Mouse (Mus musculus): ENCODE measurements around the gene Mettl13.

Mettl13 gene

DNA sequence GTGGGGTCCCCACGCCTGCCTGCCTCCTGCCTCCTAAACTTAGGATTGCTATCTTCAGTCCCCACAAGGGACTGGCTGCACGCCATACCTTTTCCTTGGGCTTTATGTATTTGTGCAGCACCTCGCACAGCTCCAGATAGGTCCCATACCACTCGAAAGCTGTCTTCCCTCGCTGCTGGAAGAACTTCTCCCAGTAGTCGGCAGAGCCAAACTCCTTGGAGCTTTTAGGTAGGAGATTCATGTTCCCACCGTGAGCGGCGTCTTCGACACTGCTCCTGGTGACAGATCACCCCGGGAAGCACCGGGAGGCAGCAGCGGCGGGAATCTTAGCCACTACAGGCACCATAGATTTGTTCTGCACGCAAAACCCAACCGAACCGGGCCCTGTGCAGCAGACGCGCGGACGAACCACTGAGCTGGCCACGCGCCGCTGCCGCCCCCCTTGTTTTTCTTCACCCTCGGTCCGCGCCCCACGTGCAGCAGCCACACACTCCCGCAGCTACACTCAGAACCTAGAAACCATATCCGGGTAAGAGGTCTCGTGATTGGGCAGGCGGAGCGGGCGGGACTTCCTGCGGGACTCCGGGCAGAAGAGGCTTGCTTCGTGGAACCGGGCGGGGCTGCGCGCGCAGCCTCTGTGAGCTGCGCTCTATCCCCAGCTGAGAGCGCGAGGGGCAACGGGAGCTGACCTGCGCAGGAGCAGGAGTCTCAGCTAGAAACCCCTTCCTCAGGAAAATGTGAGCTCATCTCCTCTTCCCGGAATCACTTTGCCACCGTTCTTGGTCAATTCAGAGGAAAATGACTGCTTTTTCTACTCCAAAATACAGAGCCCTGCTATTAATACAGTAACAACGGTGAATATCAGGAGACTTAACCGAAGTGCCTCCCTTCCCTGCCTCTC is at the start of gene Mettl13:
TSS of gene Mettl13 (minus strand) at position 536 of the 901 bp plus-strand sequence.
- peak; percentile 83 for DNase-seq (ENCODE audit: low spot score)

DNA sequence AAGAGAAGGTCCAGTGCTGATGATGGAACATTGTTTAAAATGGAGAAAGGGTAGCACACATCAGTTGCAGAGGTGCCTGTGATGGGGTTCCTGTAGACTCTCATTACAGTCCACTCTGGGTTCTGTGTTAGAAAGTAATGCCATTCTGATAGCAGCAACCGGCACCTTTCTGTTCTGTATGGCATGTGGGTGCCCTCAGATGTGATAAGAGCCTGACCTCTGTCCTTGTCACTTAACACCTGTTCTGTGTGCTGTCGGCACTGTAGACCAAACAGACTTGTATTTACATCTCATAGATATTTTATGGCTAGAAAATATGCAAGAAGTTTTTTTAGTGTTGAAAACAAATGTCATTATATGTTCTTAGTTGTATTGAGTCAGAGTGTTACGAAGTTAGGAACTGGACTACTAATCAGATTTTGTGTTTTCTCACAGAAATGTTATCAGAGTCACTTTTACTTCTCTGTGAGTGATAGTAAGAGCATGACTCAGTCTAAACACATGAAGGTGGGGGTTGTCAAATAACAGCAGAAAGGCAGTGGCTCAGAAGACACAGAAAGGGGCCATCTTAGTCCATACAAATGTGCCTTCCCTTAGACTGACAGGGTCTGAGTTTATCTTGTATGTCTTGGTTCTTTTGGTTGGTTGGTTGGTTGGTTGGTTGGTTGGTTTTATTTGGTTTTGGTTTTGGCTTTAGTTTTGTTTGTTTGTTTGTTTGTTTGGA is 49.2 kb upstream of the Mettl13 start:
- DNase-seq (ENCODE audit: low spot score), result no peak

DNA sequence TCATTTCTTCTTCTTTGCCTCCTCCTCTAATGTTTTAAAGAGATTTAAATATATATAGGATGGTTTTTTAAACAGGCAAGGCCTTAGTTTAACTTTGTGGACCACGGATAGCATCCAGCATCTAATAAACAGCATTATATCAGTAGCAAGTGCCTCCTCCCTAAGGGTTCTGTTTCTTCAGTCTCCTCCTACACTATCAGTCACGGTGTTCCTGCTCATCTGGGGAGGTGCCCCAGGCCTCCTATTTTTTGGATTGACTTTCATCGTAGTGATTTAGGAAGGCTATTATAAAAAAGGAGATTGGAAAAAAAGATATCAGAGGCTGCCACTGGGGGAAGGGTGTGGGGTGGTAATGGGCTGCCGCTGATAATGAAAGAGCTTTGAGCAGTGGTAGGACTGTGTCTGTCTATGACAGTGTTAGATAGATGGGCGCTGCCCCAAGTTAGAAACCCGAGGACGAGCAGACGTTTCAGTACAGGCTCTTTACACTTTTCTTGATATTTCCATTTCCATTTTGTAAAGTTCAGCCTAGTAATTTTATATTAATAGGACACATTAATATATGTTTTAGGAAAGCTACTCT is 42.2 kb upstream of the Mettl13 start:
- no peak for DNase-seq (ENCODE audit: low spot score)

DNA sequence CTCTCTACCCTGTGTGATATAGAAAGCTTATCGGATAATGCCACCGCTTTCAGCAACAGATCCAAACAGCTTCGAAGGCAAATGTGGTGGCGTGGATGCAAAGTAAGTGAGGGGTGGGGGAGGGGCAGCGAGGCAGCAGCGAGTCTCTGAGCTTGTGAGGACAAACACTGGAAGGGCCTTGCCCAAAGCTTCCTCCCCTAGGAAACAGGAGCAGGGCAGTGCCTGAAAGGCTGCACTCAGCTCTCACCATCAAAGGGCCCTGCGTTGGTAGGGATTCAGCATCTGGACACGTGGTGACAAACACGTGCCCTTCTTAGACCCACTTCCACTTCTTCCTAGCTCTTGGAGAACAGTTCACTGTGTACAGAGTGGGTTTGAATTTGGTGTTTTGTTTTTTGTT is 41.1 kb upstream of the Mettl13 start:
- DNase-seq (ENCODE audit: low spot score), result no peak

DNA sequence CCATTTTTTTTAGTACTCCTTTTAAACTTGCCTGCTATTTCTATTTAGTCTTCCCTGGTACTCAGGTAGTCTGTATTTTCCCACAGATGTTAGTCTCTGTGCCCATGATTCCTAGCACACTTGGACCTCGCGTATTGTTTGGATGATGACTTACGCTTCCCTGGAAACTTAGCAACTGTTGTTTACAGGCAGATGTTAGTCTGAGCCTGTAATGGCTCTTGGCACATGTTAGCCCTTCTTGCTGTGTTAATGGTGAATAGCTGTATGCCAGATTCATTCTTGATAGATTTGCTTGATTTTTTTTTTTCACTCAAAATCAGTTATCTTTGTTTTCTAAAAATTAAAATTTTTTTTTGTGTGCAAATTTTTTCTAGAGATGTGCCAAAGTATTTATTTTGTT is 40.3 kb upstream of the Mettl13 start:
- DNase-seq (ENCODE audit: low spot score), result no peak

DNA sequence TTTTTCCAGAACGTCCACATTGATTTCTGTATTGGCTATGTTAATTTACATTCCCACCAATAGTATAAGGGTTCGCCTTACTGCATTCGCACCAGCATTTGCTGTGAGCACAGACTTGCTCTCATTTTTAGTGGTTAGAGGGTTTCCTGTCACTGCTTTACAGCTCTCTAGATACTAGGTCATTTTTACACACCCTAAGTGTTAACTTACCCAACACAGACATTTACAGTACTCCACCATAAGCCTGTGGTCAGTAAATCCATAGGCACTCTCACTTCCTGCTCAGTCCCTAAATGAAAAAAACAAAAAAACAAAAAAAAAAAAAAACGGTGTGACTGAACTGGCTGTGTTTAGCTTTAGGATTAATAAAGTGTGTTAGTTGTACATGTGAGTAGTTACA is 37.9 kb upstream of the Mettl13 start:
- no peak for DNase-seq (ENCODE audit: low spot score)

DNA sequence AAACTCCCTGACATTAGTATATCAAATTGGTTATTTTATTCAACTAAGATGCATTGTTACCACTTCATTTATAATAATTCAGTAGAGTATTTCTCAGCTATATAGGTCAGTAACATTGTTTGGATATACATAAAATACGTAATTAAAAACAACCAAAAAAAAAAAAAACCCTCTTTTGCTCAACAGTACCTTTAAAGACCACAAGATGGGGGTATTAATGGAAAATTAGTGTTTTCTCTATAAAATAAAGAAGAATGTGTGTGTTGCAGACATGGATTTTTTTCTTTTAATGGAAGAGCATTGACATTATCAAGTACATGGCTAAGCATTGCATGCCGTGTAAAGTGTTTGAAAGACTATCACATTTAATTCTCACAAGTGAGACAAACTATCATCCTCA is 34.5 kb upstream of the Mettl13 start:
- DNase-seq (ENCODE audit: low spot score), result no peak

DNA sequence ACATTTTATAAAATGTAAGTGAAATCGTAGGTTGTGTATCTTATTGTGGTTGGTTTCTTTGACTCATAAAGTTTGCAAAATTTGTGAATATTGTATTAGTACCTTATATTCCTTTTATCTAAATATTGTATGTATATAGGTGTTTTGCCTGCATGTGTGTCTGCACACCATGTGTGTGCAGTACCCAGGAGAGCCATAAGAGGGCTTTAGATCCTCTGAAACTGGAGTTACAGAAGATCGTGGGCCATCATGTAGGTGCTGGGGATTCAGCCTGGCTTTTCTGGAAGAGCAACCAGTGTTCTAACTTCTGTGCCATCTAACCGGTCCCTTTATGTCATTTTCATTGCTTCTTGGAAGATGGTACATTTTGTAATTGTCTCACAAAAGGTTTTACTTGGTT is 26.7 kb upstream of the Mettl13 start:
- DNase-seq (ENCODE audit: low spot score), result no peak

DNA sequence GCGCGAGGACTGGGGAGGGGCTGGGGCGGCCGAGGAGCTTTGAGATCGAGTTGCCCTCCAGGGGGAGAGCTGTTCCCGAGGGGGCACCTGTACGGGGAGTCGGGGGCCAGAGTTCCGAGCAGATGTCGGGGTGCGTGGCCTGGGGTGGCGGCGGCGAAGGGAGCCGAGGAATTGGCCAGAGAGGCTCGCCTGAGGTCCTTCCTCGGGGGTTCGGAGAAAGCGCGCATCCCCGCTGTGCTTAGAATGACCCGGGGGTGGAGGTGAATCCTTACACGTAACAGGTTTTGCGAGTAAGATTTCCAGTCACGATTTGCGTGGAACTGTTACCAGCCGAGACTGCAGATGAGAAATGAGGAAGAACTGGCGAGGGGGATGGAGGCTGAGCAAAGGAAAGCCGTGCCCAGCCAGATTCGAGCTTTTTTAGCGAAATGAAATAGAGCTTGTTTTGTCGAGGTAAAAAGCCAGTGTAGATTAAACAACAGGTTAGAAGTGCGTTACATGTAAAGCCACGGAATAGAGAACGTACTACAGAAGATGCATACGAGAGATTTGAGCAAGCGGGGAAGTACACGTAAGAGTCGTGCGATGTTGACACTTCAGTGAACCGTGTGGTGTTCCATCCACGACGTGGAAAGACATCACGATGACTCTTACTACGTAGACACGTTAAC is 22.7 kb upstream of the Mettl13 start:
- DNase-seq (ENCODE audit: low spot score), result no peak

DNA sequence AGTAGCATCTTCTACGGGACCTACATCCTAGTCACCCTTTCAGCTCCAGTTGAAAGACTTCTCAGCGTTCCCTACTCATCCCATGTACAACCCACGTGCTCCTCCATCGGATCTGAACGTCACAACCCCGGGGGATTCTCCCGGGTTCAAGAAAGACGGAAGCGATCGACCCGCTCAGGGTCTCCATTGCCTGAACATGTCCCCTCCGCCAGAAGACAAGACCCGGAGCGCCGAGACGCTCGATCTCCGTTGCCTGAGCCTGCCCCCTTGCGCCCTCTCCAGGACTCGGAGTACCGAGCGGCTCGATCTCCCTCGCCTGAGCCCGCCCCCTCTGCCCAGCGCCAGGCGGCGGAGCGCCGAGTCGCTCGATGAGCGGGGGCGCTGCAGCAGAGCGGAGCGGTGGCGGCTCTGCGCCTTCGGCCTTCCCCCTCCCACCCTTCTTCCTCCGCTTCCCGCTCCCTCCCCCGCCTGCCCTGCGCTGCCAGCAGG is 22.0 kb upstream of the Mettl13 start, which contains the start of gene Vamp4:
TSS of gene Vamp4 (plus strand) at position 256 of the 489 bp plus-strand sequence.
- peak; percentile 96 for DNase-seq (ENCODE audit: low spot score)

DNA sequence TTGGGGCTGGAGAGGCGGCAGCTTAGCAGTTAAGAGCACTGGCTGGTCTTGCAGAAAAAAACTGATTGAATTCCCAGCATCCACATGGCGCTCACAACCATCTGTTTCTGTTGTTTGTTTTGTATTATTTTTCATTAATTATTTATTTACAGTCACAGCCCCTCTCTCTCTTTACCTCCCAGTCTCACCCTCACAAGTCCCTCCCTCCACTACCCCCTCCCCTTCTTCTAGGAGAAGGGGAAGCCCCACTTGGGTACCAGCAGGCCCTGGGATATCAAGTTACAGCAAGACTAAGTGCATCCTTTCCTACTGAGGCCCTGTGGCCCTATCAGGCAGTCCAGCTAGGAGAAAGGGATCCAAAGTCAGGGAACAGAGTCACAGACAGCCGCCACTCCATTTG is 19.0 kb upstream of the Mettl13 start:
- no peak for DNase-seq (ENCODE audit: low spot score)

DNA sequence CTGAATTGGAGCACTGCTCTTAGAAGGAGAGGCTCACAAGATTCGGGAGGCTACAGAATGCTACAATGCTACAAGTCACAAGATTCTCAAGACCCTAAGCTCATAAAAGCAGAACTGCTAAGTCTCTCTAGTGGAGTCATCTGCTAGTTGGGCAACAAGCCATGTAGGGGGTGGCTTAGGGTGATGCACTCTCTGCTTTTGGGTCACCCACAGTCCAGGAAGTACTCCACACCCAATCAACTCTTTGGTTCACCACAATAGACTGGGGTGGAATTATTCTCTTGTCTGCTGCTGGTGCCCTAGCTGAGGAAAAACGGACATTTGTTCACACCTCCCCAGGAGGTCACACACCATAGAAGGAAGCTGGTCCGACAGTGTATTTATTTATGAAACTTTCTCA is 16.6 kb upstream of the Mettl13 start:
- DNase-seq (ENCODE audit: low spot score), result no peak

DNA sequence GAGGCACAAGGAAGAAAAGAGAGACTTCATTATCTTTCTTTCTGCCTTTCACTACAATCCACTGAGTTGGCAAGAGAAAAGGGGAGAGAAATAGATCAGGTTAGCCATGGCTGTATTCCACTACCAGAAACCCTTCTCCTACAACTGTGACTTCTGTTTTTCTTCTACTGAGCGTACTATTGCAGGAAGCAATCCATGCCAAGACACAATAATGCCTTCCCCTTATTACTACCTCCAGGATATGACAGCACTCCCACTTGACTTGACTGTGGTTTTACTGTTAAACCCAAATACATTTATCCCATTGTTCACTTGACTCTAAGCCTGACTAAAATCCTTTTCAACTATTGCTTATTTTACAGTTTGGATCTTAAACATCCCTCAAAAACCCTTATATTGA is 14.9 kb upstream of the Mettl13 start:
- no peak for DNase-seq (ENCODE audit: low spot score)

DNA sequence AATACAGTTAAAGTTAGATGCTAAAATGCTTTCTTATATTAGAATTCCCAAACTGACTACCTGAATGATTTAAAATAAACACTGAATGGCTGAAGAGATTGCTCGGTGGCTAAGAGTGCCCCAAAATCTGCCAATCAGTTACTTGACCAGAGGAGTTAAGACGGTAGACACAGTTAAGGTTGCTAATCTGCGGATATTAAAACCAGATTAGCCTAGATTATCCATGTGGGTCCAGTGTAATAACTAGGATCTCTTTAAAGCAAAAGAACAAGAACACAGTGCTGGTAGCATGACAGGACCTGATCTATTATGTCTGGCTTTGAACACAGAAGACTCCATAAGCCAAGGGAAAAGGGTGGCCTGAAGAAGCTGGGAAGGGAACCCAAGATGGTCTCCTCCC is 5.8 kb upstream of the Mettl13 start:
- no peak for DNase-seq (ENCODE audit: low spot score)

DNA sequence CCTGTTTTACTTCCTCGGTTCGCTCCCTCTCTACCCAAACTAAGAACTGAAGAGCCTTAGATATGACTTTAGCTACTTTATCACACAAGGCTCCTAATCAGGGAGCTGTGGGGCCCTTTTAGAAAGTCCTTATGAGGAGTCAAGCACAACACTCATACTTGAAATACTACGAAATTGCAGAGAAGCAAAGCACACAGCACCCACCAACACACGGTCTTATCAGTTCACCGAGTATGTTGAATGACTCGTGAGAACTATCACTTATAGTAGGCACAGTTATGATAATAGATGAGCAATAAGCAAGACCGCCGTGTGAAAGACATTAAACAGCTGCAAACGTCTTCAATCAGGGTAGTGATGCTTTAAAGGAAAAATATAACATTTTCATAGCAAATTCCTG is 4.6 kb upstream of the Mettl13 start:
- DNase-seq (ENCODE audit: low spot score), result no peak

DNA sequence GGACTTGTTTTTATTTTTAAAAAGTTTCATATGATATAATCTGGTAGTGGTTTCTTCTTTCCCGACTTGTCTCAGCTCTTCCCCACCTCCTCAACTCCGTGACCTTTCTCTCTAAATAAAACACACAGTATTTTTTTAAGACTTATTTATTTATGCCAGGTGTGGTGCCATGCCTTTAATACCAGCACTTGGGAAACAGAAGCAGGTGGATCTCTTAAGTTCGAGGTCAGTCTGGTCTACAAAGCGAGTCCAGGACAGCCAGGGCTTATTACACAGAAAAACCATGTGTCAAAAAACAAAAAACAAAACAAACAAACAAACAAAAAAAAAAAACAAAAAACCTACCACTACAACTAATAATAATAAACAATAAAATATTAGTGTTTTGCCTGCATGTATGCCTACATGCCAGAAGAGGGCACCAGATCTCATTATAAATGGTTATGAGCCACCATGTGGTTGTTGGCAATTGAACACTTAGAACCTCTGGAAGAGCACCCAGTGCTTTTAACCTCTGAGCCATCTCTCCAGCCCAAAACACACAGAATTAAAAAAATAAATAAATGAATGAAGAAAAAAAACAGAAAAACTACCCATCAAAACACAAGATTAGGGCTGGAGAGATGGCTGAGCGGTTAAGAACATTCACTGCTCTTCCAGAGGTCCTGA is 1.4 kb upstream of the Mettl13 start:
- no peak for DNase-seq (ENCODE audit: low spot score)

DNA sequence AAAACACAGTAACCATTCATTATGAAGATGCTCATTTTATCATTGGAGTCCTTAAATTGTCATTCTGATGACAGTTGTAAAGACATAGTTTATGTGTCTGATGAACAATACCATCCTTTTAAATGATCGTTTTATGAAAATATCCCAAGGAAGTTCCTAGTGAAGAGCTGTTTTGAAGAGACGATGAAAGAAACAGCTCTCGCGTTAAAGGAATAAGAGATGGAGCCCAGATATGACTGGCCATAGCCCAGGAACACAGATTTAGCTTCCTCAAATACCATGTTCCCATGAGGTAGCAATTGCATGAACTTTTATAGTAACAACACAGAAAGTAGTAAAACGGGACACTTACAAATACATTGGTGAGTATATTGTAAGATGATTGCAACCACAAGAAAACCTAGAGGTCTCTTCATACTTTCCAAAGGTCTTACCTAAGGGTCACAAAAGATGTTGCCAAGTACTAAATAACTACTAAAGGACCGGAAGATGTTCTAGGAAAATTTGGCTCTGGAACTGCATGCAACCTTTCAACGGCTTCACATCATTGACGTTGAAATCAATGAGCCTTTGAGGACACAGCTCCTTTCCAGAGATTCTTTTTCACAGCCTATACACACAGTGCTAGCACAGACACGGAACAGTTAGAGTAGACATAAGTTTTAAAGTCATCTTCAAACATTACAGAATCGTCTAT is 714 bp upstream of the Mettl13 start:
- no peak for DNase-seq (ENCODE audit: low spot score)

DNA sequence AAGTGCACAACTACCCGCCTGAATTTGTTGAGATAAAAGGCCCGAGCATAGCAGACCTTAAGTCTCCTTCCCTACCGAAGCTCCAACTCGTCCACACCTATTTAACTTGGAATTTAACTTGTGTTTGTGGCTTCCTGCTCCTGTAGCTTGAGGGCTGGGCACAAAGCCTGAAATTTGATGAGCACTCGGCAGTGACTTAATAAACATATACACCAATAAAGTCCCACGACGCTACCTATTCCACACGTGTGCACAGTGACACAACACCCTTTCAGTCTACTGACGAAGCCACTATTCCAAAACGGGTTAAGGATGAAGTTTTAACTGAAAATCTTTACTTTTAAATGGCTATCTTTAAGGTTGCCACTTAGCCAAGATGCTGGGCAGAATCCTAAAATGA is 744 bp downstream of the Mettl13 start:
- DNase-seq (ENCODE audit: low spot score), result no peak

DNA sequence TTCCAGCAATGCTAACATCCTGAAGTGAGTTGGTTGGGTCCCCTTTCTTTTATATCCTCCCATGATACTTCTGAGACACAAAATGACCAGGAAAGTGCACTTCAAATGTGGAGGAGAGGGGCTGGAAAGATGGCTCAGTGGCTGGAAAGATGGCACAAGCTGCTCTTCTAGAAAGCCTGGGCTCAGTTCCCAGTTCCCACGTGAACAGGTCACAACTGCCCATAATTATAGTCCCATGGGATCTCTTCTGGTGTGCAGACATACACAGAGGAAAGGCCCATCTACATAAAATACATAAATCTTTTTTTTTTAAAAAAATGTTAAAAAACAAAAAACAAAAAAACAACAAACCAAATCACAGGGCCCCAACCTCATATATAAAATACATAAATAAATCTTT is 5.1 kb downstream of the Mettl13 start:
- DNase-seq (ENCODE audit: low spot score), result no peak

DNA sequence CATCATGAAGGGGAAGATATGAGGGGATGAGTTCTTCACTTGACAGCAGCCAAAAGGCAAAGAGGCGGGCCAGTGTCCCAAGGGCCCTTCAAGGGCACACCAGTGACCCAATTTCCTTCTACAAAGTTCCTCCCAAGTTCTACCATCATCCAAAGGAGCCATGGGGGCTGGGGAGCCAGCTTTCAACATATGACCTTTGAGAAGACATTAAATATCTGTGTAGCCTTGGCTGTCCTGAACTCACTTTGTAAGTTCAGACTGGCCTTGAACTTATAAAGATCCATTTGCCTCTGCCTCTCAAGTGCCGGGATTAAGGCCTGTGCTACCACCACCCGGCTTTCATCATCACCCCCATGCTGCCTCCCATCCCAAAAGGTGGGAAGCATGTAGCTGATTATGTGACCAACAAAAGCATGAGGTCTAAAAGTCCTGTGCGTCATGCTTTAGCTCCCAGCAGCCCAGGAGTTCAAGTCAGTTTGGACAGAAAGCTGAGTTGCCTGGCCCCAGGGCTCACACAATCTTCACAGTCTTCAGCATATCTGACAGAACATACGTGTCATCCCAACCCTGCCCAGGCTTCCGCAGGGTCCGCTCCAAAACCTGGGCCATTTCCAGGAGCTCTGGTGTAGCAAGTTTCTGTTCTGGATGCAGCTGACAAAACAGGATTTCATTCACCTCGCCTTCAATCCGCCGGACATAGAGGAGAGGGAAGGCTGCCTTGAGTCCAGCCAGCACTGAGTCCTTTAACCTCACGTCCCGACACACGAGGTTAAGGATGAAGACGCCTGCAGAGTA is 14.4 kb downstream of the Mettl13 start:
- no peak for DNase-seq (ENCODE audit: low spot score)

Measured in ovary, postnatal 36 days (tissue).